Mouse (Mus musculus) myocyte (in vitro differentiated cells): ENCODE results near the gene Scd2.

Experiments used
- CEBPB ChIP-seq: IDR thresholded peaks from 2 replicates; pipeline ENCODE4 v1.6.1; 2011; ENCODE audit warnings: mild to moderate bottlenecking, moderate library complexity; ENCODE audit not compliant: poor library complexity, insufficient read depth, severe bottlenecking
- E2F4 ChIP-seq: IDR thresholded peaks from one replicate; pipeline ENCODE4 v1.6.1; 2011; ENCODE audit warnings: mild to moderate bottlenecking, control low read depth, moderate library complexity; ENCODE audit not compliant: insufficient read depth
- MAX ChIP-seq: IDR thresholded peaks from one replicate; pipeline ENCODE4 v1.6.1; 2011; ENCODE audit warnings: low read depth, mild to moderate bottlenecking, control low read depth
- POLR2A ChIP-seq: IDR thresholded peaks from one replicate; pipeline ENCODE4 v1.6.1; 2011; ENCODE audit warnings: low read depth, mild to moderate bottlenecking, control low read depth, moderate library complexity; ENCODE audit not compliant: insufficient read length
- SRF ChIP-seq: IDR thresholded peaks from one replicate; pipeline ENCODE4 v1.6.1; 2011; ENCODE audit warnings: low read depth; ENCODE audit not compliant: control insufficient read depth, insufficient read length
- USF1 ChIP-seq: IDR thresholded peaks from one replicate; pipeline ENCODE4 v1.6.1; 2011; ENCODE audit warnings: low read depth, mild to moderate bottlenecking, control low read depth, moderate library complexity

DNA sequence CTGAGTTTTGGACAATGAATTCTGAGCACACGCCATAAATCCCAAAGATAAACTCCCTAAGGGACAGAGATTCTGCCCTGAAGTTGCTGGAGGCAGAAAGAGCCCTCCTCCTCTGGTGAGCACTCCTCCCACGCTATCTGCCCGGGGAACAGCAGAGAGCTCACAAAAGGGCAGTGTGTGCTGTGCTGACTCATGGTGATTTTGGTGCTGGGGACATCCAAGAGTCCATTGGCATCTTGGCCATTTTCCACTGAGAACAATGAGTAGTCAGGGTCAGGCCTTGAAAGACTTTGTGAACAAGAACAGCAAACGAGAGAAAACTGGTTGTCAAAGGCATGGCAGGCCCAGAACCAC, 18.5 kb downstream of the Scd2 start:
- TF ChIP-seq E2F4 (no peak), SRF (no peak), USF1 (no peak), MAX (no peak), CEBPB (no peak), POLR2A (peak; percentile 22)
